Mouse (Mus musculus) left cerebral cortex, adult 2 months (tissue): Measurements from ENCODE around the gene Ruvbl1. TPM values are rescaled to one million over a fixed set of nuclear protein-coding genes. Genes with fewer than 3 reads are reported as not detected.

Experiments
- DNase-seq, 2 experiments: peaks; one replicate each; pipeline ENCODE4 v3.0.0; 2021 to 2022; ENCODE audit warnings: low spot score in 2 of 2, mixed read lengths in 1 of 2; ENCODE audit errors: extremely low spot score in 1 of 2
- H3K27ac ChIP-seq: fragments of 200-600 bp; 2 replicates; pipeline ENCODE4 v1.8.1; 2022
- H3K4me3 ChIP-seq: fragments of 200-600 bp; 2 replicates; pipeline ENCODE4 v1.8.1; 2022
- CTCF ChIP-seq: fragments of 200-600 bp; IDR thresholded peaks from 2 replicates; pipeline ENCODE4 v1.8.1; 2022; ENCODE audit warnings: antibody characterized with exemption, mild to moderate bottlenecking, moderate library complexity
- intact Hi-C: fragments of 180-260 bp; cut with DNase I; formaldehyde crosslinking; loops from one replicate; pipeline ENCODE4 v1.15.1; 2025
- total RNA-seq, 2 experiments: library from RNA; stranded (reverse); gene quantifications; 2 replicates each; pipeline ENCODE4 v1.2.3; 2021

Gene Ruvbl1
- total RNA-seq, 2 experiments from 2014 or later: 38.6 to 39.3 TPM

DNA sequence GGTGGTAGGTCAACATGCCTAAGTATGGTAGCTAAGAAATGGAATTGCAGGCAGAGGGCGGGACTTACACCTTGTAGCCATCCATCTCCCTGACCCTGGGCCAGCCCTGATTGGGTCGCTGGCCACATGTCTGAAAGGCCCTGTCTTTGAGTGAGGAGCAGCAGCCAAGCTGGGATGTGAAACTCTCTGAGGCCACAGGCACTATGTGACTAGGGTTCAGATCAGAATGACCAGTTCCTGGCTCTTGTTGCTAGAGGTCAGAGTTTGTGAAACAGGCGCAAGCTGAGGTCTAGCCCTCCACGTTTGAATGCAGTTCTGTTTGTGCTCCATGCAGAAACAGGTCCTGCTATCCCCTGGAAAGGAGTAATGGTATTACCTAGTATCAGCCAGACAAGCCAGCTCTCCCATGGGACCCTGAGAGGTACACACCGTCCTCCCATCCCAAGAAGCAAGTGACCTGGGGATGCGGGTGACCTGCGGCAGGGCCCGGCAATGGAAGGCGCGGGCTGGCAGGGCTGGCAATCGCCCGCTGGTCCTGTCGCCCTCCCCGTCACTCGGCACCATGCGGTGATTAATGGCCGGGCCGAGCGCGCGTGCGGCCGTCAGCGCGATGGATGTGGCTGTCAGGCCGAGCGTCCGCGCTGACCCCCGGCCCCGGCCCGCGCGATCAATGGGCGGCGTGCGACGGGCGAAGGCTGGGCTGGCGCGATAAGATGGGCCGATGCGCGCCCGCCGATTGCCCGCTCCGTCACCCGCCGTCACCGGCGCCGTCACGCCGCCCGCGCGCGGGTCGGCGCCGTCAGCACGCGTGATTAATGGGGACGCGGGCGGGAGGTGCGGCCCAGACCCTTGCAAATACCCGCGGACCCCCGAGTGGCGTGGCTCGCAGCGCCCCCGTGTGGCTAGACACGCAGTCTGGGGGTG is 34.5 kb downstream of the Ruvbl1 start:
- intact Hi-C loops: loop anchor here (2.0 to 5.0 kb wide), 2 partner anchors 312 to 387 kb away; no protein-coding TSS in a partner anchor
- peak; percentile 67 to 72 for DNase-seq
- peak; percentile 81 for TF ChIP-seq CTCF
- H3K4me3 ChIP-seq: peak overlapping the region; percentile 67
- H3K27ac ChIP-seq: peak overlapping the region; percentile 80

DNA sequence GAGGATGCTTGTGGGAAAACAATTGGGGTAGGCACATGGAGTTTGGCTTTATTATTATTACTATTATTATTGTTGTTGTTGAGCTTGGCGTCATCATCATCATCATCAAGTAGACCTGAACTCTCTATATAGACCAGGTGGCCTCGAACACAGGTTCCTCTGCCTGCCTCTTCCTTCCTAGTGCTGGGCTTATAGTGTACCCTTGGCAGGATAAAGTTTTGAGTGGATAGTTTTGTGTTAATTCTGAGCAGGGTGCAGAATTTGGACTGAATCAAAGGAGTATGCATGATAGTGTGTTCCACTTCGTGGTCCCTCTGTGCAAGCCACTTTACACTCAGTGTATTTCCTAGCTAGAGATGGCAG is 35.2 kb downstream of the Ruvbl1 start:
- no peak for DNase-seq
- no peak for TF ChIP-seq CTCF
- Histone ChIP-seq H3K27ac (peak overlapping the region; percentile 80), H3K4me3 (peak overlapping the region; percentile 67)
- intact Hi-C loops: loop anchor here (2.0 to 5.0 kb wide), 2 partner anchors 313 to 388 kb away; no protein-coding TSS in a partner anchor

DNA sequence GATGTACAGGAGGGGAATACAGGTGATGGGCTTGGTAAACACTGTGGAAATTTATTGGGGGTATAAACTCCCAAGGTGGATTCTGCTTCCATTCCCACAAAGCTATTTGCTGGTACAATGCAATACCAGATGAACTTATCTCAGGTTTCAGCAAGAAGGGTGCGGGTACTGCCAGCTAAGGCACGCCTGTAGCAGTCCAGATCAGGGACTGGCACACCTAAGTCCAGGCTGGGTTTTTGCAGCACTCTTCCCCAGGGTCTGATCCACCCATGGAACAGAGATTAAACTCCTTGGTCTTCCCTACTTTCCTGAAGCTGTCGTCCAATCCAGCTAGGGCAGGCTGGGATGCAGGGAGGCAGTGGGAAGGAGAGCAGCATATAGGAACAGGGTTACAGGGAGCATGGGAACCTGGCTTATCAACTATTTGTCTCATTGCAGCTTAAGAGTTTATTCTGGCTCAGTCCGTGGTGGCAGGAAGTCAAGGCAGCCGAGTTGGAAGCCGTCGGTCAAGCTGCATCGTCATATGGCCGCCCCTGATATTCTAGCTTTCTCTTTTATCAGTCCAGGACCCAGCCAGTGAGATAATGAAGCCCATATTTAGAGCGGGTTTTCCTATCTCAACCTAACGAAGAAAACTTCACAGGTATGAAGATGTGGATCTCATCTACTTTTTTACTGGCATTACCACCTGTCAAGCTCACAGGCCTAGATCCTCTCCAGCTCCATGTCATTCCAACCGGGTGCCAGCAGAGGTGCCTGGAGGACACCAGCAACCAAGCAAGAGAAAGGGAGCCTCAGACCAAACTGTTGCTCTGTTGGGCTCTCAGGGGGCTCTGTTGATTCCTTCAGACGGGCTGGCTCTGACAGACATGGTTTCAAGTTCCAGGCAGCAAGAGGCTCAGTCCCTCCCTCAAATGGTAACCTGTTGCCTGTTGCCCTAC is 37.1 kb downstream of the Ruvbl1 start:
- Histone ChIP-seq H3K4me3 (no peak overlapping the region), H3K27ac (no peak overlapping the region)
- no peak; the same call in 1 of the 2 replicates for TF ChIP-seq CTCF
- no peak for DNase-seq
- intact Hi-C loops: loop anchor here (5.0 kb wide), 1 partner anchor 315 kb away; no protein-coding TSS in a partner anchor

DNA sequence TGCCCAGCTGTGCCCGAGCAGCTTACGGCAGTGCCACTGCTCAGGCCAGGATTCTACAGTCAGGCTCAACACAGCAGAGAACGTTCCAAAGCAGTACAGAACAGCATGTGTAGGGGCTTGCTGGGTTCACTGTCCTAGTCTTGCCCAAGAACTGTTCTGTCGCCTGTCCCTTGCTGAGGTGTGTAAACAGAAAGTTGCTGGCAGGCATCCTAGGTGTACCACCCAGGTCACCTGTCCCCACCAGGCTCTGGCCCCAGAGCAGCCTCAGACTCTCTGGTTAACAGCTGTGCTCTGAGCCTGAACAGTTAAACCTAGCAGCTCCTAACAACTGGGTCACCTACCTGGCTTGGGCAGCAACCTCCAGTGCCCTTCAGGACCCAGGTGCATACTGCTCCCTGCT is 37.8 kb downstream of the Ruvbl1 start:
- TF ChIP-seq CTCF: no peak
- no peak for DNase-seq
- no peak overlapping the region for H3K27ac ChIP-seq
- intact Hi-C loops: loop anchor here (5.0 kb wide), 1 partner anchor 316 kb away; no protein-coding TSS in a partner anchor
- H3K4me3 ChIP-seq: no peak overlapping the region

- TF ChIP-seq CTCF: no peak
- DNase-seq: no peak
- intact Hi-C loops: loop anchor here (10.0 kb wide), 1 partner anchor 619 kb away; no protein-coding TSS in a partner anchor
- no peak overlapping the region for H3K4me3 ChIP-seq
- no peak overlapping the region for H3K27ac ChIP-seq
Measured at GRCm38 (mm10) chr6:88513984-88514383, 48.8 kb downstream of the Ruvbl1 start.

DNA sequence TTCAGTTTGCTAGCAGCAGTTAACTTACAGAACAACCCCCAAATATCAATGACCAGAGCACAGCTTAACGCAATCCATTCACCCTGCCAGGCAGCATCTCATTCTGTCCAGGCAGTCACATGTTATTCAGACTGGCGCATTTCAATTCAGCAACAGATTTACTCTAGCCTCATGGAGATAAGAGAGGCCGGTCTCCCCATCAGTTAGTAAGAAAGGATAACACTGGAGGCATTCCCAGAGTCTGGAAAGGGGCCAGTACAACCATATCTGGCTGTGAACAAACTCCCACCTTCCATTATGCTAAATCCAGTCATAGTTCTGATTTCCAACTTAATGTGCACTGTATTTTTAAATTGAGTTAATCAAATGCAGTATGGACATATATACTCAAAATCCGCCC is 49.3 kb downstream of the Ruvbl1 start:
- intact Hi-C loops: loop anchor here (10.0 kb wide), 1 partner anchor 620 kb away; no protein-coding TSS in a partner anchor
- Histone ChIP-seq H3K27ac (no peak overlapping the region), H3K4me3 (no peak overlapping the region)
- no peak for DNase-seq
- no peak for TF ChIP-seq CTCF

DNA sequence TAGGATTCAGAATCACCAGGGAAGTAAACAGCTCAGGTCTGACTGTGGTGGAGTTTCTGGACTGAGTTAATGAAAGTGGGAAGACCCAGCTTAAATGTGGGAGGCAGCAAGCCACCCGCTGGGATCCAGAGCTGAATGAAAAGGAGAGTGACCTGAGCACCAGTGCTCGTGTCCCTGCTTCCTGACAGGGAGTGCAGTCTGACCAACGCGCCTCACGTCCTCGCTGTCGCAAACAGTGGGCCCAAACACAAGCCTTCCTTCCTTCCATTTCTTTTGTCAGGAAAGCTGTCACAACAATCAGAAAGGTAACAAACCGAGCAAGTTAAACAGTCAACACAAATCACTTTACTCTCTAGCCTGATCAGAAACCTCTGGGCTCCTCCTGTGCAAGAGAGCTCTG is 50.8 kb downstream of the Ruvbl1 start:
- intact Hi-C loops: loop anchor here (10.0 kb wide), 1 partner anchor 621 kb away; no protein-coding TSS in a partner anchor
- TF ChIP-seq CTCF: no peak
- Histone ChIP-seq H3K4me3 (no peak overlapping the region), H3K27ac (no peak overlapping the region)
- no peak for DNase-seq

- intact Hi-C loops: loop anchor here (10.0 kb wide), 1 partner anchor 622 kb away; no protein-coding TSS in a partner anchor
- no peak for DNase-seq
- H3K4me3 ChIP-seq: peak overlapping the region; percentile 17
- no peak for TF ChIP-seq CTCF
- no peak overlapping the region for H3K27ac ChIP-seq
Measured at GRCm38 (mm10) chr6:88516667-88517066, 51.5 kb downstream of the Ruvbl1 start.

- peak overlapping the region; percentile 99 for H3K4me3 ChIP-seq
- intact Hi-C loops: loop anchor here (10.0 kb wide), 1 partner anchor 623 kb away; no protein-coding TSS in a partner anchor
- no peak for TF ChIP-seq CTCF
- DNase-seq: peak in 1 of 2 experiments; percentile 10
- H3K27ac ChIP-seq: peak overlapping the region; percentile 93
Measured at GRCm38 (mm10) chr6:88517701-88518403, 52.6 kb downstream of the Ruvbl1 start.

GRCm38 (mm10) chr6:88518404-88519263 is 53.4 kb downstream of the Ruvbl1 start, which contains the start of gene Sec61a1:
Gene Sec61a1, minus strand, starts transcription at chr6:88518905.
- DNase-seq: peak; percentile 94 to 96
- no peak; the same call in 1 of the 2 replicates for TF ChIP-seq CTCF
- intact Hi-C loops: loop anchor here (10.0 kb wide), 1 partner anchor 624 kb away; no protein-coding TSS in a partner anchor
- H3K27ac ChIP-seq: peak within 1 kb of the TSS; percentile 93
- H3K4me3 ChIP-seq: peak within 1 kb of the TSS; percentile 99
